ENCODE assay signal across 17 mouse cellular contexts in the genomic region with DNA sequence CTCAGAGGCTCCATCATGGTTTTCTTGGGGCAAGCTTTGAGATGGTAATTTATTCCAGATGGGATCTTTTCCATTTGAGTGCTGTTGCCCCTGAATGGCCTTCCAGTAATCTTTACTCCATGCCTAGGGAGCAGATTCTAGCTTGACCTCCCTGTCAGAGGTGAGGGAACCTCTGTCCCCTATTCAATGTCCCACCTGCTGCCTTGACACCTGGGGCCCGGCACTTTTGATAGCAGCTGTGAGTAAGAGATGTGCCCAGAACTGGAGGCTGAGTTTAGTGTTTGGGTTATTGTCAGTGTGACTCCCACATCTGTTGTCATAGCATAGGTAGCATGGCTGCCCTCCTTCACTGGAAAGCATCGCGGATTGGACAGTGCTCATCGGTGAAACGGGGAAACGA. TPM values are rescaled to one million over a fixed set of nuclear protein-coding genes. Genes with fewer than 3 reads are reported as not detected.
DNase-seq lines count a peak whose midpoint lies in the region; TF ChIP-seq lines count a peak whose summit lies in the region.
"Had no signal": no experiment of that assay in that cellular context is flagged by ENCODE, and none has a peak within 500 bp of the region (broad histone marks: within the 10 kb centered on the region; RNA-seq: fewer than 3 reads in every experiment).

No protein-coding gene starts in this region.

- H3K9me3 ChIP-seq in limb, embryonic 10.5 days (replicated peaks), result no peaks in the 10 kb centered on the region
- H3K9me3 ChIP-seq: embryonic facial prominence, embryonic 12.5 days; intestine, embryonic 15.5 days had no signal

- TF ChIP-seq CTCF in testis, adult 2 months (IDR thresholded peaks at IDR 0.05; ENCODE audit: control insufficient read depth, insufficient read depth, insufficient replicate concordance, low read depth, low read length), result no peak

- no peaks in the 10 kb centered on the region for H3K36me3 ChIP-seq in testis, adult 2 months (ENCODE audit: control insufficient read depth, insufficient read depth, low read length)
- H3K36me3 ChIP-seq in limb, embryonic 10.5 days, result no peaks in the 10 kb centered on the region
- H3K36me3 ChIP-seq: embryonic facial prominence, embryonic 12.5 days; intestine, embryonic 15.5 days had no signal

- 81% methylated on average over 6 of the region's 6 CpGs for WGBS in limb, embryonic 10.5 days

- no peak for DNase-seq in testis, postnatal 14 days (ENCODE audit: low spot score)
- peak; percentile 51 for DNase-seq in R1 (ENCODE audit: low read depth, low spot score)
- DNase-seq in limb, embryonic 10.5 days (ENCODE audit: low spot score), result no peak
- DNase-seq in retina, embryonic 14.5 days (ENCODE audit: low spot score), result no peak
- no peak for DNase-seq in gastrocnemius, postnatal 10 days
- DNase-seq: adrenal gland, adult 8-10 months; cerebellum, adult 11 months; cerebellum, adult 8-10 months; cerebellum, postnatal 25 days; gastrocnemius, postnatal 14 days; heart, postnatal 10 days; heart, postnatal 4 days; kidney, adult 18-20 months had no signal

- H3K4me3 ChIP-seq in testis, adult 2 months (ENCODE audit: control insufficient read depth, low read depth, low read length), result no peak overlapping the region
- no peak overlapping the region for H3K4me3 ChIP-seq in limb, embryonic 10.5 days
- H3K4me3 ChIP-seq: embryonic facial prominence, embryonic 12.5 days; intestine, embryonic 15.5 days had no signal

- no peaks in the 10 kb centered on the region for H3K27me3 ChIP-seq in testis, adult 2 months (ENCODE audit: control insufficient read depth, insufficient read depth, low read length)
- no peaks in the 10 kb centered on the region for H3K27me3 ChIP-seq in limb, embryonic 10.5 days (ENCODE audit: low read depth, poor library complexity, severe bottlenecking)
- H3K27me3 ChIP-seq: embryonic facial prominence, embryonic 12.5 days; intestine, embryonic 15.5 days had no signal

- H3K4me1 ChIP-seq in testis, adult 2 months (ENCODE audit: control insufficient read depth, insufficient read depth, low read length), result peaks cover 8% of the 10 kb centered on the region
- peaks cover 50% of the 10 kb centered on the region for H3K4me1 ChIP-seq in limb, embryonic 10.5 days

- TF ChIP-seq POLR2A in testis, adult 2 months (IDR thresholded peaks at IDR 0.05; ENCODE audit: control insufficient read depth, low read depth, low read length), result no peak

- peak overlapping the region; percentile 3; the same call in 1 of the 2 replicates for H3K27ac ChIP-seq in testis, adult 2 months (ENCODE audit: control insufficient read depth, insufficient read depth, low read depth, low read length)
- H3K27ac ChIP-seq in limb, embryonic 10.5 days, result peak overlapping the region; percentile 54
- H3K27ac ChIP-seq: embryonic facial prominence, embryonic 12.5 days; hindbrain, embryonic 14.5 days; intestine, embryonic 15.5 days had no signal

RNA-seq across cellular contexts. Expression of gene H2afy2, which starts 47.8 kb away (rescaled TPM):
- polyA plus RNA-seq in testis, adult 2 months (2012; rRNA removed), result 2.8 and 3.8 TPM in 2 replicates
- 285 and 298 TPM in 2 replicates for polyA plus RNA-seq in limb, embryonic 10.5 days (2016; fragmentation: Nextera tagmentation; extraction: Ambion mirVana)
- 1 to 10 TPM; 4.7 to 7.8 TPM for total RNA-seq in gastrocnemius, postnatal 10 days (2021)

Comparison
In these comparisons a context has a peak if more than half of its experiments do, and no peak if none do; other contexts are left out.
1. RNA of gene H2afy2, which starts 47.8 kb away (polyA plus RNA-seq): 285 to 298 TPM in limb, embryonic 10.5 days; 2.8 to 3.8 TPM in testis, adult 2 months; every median in the first group is over 10 times any median in the second.